Mouse (Mus musculus) left cerebral cortex, adult 9 months (tissue): Measurements from ENCODE around the gene Vmn1r50.
"Not testable (repeated sequence)": the region's sequence is repeated elsewhere in the genome, so short reads cannot be mapped to it uniquely, and the experiment has no call there.

Source experiments
- DNase-seq, 2 experiments: peaks; one replicate each; pipeline ENCODE4 v3.0.0; 2022; ENCODE audit warnings: low spot score in 2 of 2

Gene Vmn1r50

GRCm38 (mm10) chr6:90101130-90101529 is at the start of gene Vmn1r50:
TSS of gene Vmn1r50 (plus strand) at chr6:90101430.
- DNase-seq, result no peak

DNA sequence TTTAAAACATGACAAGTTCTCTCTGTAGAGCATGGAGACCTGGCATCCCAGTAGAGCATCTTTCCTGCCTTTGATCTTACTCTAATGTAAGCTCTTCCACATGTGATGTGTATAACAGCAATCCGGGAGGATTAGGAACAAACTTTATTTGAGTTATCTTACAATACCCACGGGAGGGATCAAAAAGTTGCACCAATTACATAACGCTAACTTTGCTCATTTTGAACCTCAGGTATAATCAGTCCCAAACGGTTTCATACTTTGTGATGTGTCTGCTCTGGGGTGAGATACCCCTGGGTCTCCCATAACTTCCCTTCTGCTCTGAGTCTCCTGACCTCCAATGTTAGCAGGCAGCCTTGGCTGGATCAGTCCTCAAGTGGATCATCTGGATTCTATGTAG is 22.8 kb upstream of the Vmn1r50 start, which contains the start of gene Vmn1r49:
TSS of gene Vmn1r49 (minus strand) at position 101 of the 400 bp plus-strand sequence.
- DNase-seq, result no peak

DNA sequence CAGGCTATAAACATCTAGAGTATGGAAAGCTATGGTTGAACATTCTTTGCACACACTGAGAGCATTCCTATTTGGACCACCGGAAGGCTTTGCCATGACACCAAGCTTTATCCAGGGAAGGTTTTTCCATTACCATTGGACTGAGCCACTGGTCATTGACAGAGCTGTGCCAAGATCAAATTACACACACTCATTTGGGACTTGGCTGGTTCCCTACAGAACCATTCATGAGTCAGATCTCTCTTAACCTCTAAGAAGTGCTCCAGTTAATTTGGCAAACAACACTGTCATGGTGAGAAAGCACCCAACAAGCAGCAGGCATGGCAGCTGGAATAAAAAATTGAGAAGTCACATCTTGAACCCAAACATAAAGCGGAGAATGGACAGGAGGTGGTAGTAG is 664 bp upstream of the Vmn1r50 start:
- no peak for DNase-seq

GRCm38 (mm10) chr6:90122296-90122695 is 21.1 kb downstream of the Vmn1r50 start, which contains the start of gene Vmn1r51:
TSS of gene Vmn1r51 (plus strand) at chr6:90122596.
- not testable (repeated sequence) for DNase-seq
